Mouse (Mus musculus) thymus, adult 2 months (tissue): ENCODE results near the gene Fam207a. TPM values are rescaled to one million over a fixed set of nuclear protein-coding genes. Genes with fewer than 3 reads are reported as not detected.

Source experiments
- DNase-seq: peaks from one replicate; pipeline ENCODE4 v3.0.0; 2021
- H3K27ac ChIP-seq: fragments of 200-500 bp; 2 replicates; pipeline ENCODE4 v1.5.1; 2012; ENCODE audit warnings: low read length, control low read depth; ENCODE audit not compliant: control insufficient read depth, insufficient read depth
- H3K27me3 ChIP-seq: fragments of 200-500 bp; 2 replicates; pipeline ENCODE4 v1.6.1; 2012; ENCODE audit warnings: mild to moderate bottlenecking, low read length, moderate library complexity, mixed read lengths; ENCODE audit not compliant: control insufficient read depth, insufficient read depth
- H3K36me3 ChIP-seq: fragments of 200-500 bp; 2 replicates; pipeline ENCODE4 v1.6.1; 2012; ENCODE audit warnings: mild to moderate bottlenecking, low read length, moderate library complexity; ENCODE audit not compliant: control insufficient read depth, insufficient read depth
- H3K4me1 ChIP-seq: fragments of 200-500 bp; replicated peaks from 2 replicates; pipeline ENCODE4 v1.6.1; 2012; ENCODE audit warnings: low read length; ENCODE audit not compliant: control insufficient read depth, insufficient read depth
- H3K4me3 ChIP-seq: fragments of 200-500 bp; 2 replicates; pipeline ENCODE4 v1.5.1; 2012; ENCODE audit warnings: mild to moderate bottlenecking, low read length, control low read depth, moderate library complexity; ENCODE audit not compliant: control insufficient read depth, insufficient read depth
- CTCF ChIP-seq: fragments of 200-500 bp; IDR thresholded peaks from 2 replicates; pipeline ENCODE4 v1.5.1; 2012; ENCODE audit warnings: mild to moderate bottlenecking, control low read depth, low read length, moderate library complexity, borderline replicate concordance; ENCODE audit not compliant: control insufficient read depth, poor library complexity, insufficient read depth; ENCODE audit errors: extremely low read depth
- POLR2A ChIP-seq: fragments of 200-500 bp; IDR thresholded peaks from 2 replicates; pipeline ENCODE4 v1.6.1; 2012; ENCODE audit warnings: mild to moderate bottlenecking, low read length, control low read depth, moderate library complexity; ENCODE audit not compliant: control insufficient read depth, poor library complexity, insufficient read depth; ENCODE audit errors: extremely low read depth
- WGBS: fragments of 180-500 bp; shearing (Covaris S2); methylation state at CpG from one replicate; pipeline ENCODE4 v1.1.7; 2018; 5-methylcytosine and 5-hydroxymethylcytosine counted together
- polyA plus RNA-seq: library from polyadenylated mRNA; depleted of rRNA; stranded (reverse); fragments of >200 nt; gene quantifications from 2 replicates; pipeline ENCODE4 v1.2.3, GENCODE M21; 2012

Fam207a gene
- polyA plus RNA-seq, 1 experiment, result 52.4 TPM

- H3K4me1 ChIP-seq, result peaks cover 3% of the 10 kb centered on the region; the same call in 1 of the 2 replicates
- no peak overlapping the region for H3K4me3 ChIP-seq
- no peak for TF ChIP-seq POLR2A
- no peak for TF ChIP-seq CTCF
- H3K27me3 ChIP-seq, result no peaks in the 10 kb centered on the region
- 97% methylated on average over 6 of the region's 6 CpGs for WGBS
- no peak overlapping the region for H3K27ac ChIP-seq
- no peak for DNase-seq
- peaks cover 21% of the 10 kb centered on the region for H3K36me3 ChIP-seq
Observed at GRCm38 (mm10) chr10:77504143-77504542, 11.4 kb downstream of the Fam207a start.

GRCm38 (mm10) chr10:77502967-77503922, 12.3 kb downstream of the Fam207a start:
- DNase-seq, result no peak
- no peak overlapping the region for H3K4me3 ChIP-seq
- H3K36me3 ChIP-seq, result peaks cover 21% of the 10 kb centered on the region
- H3K27ac ChIP-seq, result no peak overlapping the region
- peaks cover 3% of the 10 kb centered on the region; the same call in 1 of the 2 replicates for H3K4me1 ChIP-seq
- TF ChIP-seq POLR2A, result no peak
- TF ChIP-seq CTCF, result no peak
- no peaks in the 10 kb centered on the region for H3K27me3 ChIP-seq
- 96% methylated on average over 25 of the region's 25 CpGs for WGBS

DNA sequence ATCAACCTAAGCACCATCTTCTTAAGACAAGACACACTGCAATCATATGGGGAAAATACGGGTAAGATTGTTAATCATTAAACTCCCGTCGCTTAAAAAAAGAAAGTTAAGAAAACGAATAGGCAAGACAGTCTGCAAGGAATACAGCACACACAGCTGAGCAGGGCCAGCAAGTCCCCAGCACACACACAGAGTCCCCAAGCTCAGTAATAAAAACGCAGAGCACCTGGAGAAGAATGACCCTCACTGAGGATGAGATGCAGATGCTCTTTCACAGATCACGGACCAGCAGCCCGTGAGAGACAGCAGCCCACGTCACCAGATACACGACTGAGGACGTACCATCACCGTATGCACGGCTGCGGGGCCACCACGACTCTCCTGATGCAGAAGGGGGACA, 14.9 kb downstream of the Fam207a start:
- Histone ChIP-seq H3K4me3 (no peak overlapping the region), H3K27ac (no peak overlapping the region), H3K27me3 (no peaks in the 10 kb centered on the region), H3K4me1 (peaks cover 3% of the 10 kb centered on the region; the same call in 1 of the 2 replicates), H3K36me3 (peaks cover 20% of the 10 kb centered on the region)
- TF ChIP-seq CTCF, result no peak
- no peak for TF ChIP-seq POLR2A
- no peak for DNase-seq
- 94% methylated on average over 14 of the region's 14 CpGs for WGBS

GRCm38 (mm10) chr10:77498254-77498653, 17.3 kb downstream of the Fam207a start:
- DNase-seq, result no peak
- Histone ChIP-seq H3K4me1 (peaks cover 3% of the 10 kb centered on the region; the same call in 1 of the 2 replicates), H3K27ac (no peak overlapping the region), H3K4me3 (no peak overlapping the region), H3K36me3 (peaks cover 18% of the 10 kb centered on the region), H3K27me3 (no peaks in the 10 kb centered on the region)
- 98% methylated on average over 6 of the region's 6 CpGs for WGBS
- TF ChIP-seq CTCF (no peak), POLR2A (no peak)

GRCm38 (mm10) chr10:77497185-77497584, 18.4 kb downstream of the Fam207a start:
- H3K4me3 ChIP-seq, result no peak overlapping the region
- TF ChIP-seq POLR2A (no peak), CTCF (no peak)
- H3K27ac ChIP-seq, result no peak overlapping the region
- no peaks in the 10 kb centered on the region for H3K27me3 ChIP-seq
- peaks cover 21% of the 10 kb centered on the region for H3K36me3 ChIP-seq
- H3K4me1 ChIP-seq, result peaks cover 3% of the 10 kb centered on the region; the same call in 1 of the 2 replicates
- DNase-seq, result no peak
- WGBS, result 95% methylated on average over 13 of the region's 13 CpGs

- peaks cover 38% of the 10 kb centered on the region for H3K36me3 ChIP-seq
- WGBS, result 94% methylated on average over 3 of the region's 3 CpGs
- no peak for DNase-seq
- H3K4me3 ChIP-seq, result no peak overlapping the region
- no peaks in the 10 kb centered on the region for H3K27me3 ChIP-seq
- no peak overlapping the region for H3K27ac ChIP-seq
- no peak for TF ChIP-seq POLR2A
- TF ChIP-seq CTCF, result no peak
- H3K4me1 ChIP-seq, result no peaks in the 10 kb centered on the region
Observed at GRCm38 (mm10) chr10:77492885-77493284, 22.7 kb downstream of the Fam207a start.
